Mouse (Mus musculus) forebrain, embryonic 13.5 days (tissue): ENCODE results near the gene D630003M21Rik. TPM values are rescaled to one million over a fixed set of nuclear protein-coding genes. Genes with fewer than 3 reads are reported as not detected.

Source experiments
- ATAC-seq: fragments of 200-750 bp; cut with Nextera tagmentation; 2 replicates; pipeline ENCODE4 v1.8.0; 2017
- H3K27ac ChIP-seq: fragments of 300-500 bp; sonication (generic); 2 replicates; pipeline ENCODE4 v1.5.1; 2015; ENCODE audit warnings: inconsistent platforms, mild to moderate bottlenecking, moderate library complexity
- H3K27me3 ChIP-seq: fragments of 300-500 bp; sonication (generic); 2 replicates; pipeline ENCODE4 v1.6.1; 2015; ENCODE audit warnings: mild to moderate bottlenecking, inconsistent platforms
- H3K36me3 ChIP-seq: fragments of 300-500 bp; sonication (generic); 2 replicates; pipeline ENCODE4 v1.6.1; 2015; ENCODE audit warnings: mild to moderate bottlenecking, inconsistent platforms; ENCODE audit not compliant: poor library complexity, severe bottlenecking
- H3K4me1 ChIP-seq: fragments of 300-500 bp; sonication (generic); 2 replicates; pipeline ENCODE4 v1.6.1; 2015; ENCODE audit warnings: inconsistent platforms
- H3K4me2 ChIP-seq: fragments of 300-500 bp; sonication (generic); 2 replicates; pipeline ENCODE4 v1.6.1; 2015; ENCODE audit warnings: inconsistent platforms, mild to moderate bottlenecking, moderate library complexity
- H3K4me3 ChIP-seq: fragments of 300-500 bp; sonication (generic); 2 replicates; pipeline ENCODE4 v1.5.1; 2015; ENCODE audit warnings: mild to moderate bottlenecking, inconsistent platforms
- H3K9ac ChIP-seq: fragments of 300-500 bp; sonication (generic); 2 replicates; pipeline ENCODE4 v1.6.1; 2015; ENCODE audit warnings: mild to moderate bottlenecking, inconsistent platforms
- H3K9me3 ChIP-seq: fragments of 300-500 bp; sonication (generic); replicated peaks from 2 replicates; pipeline ENCODE4 v1.6.1; 2016; ENCODE audit warnings: inconsistent platforms
- WGBS: fragments of 180-500 bp; shearing (Covaris S2); methylation state at CpG from one replicate; pipeline ENCODE4 v1.1.7; 2015; 5-methylcytosine and 5-hydroxymethylcytosine counted together
- polyA plus RNA-seq: library from polyadenylated mRNA; unstranded; fragments of >200 nt; fragmentation: Nextera tagmentation; extraction: Ambion mirVana; gene quantifications from 2 replicates; pipeline ENCODE4 v1.2.1, GENCODE M21; 2015

Gene D630003M21Rik
- polyA plus RNA-seq, 1 experiment from 2014 or later = 2.3 TPM

GRCm38 (mm10) chr2:158189451-158189850, 39.6 kb downstream of the D630003M21Rik start:
- Histone ChIP-seq H3K36me3 (no peaks in the 10 kb centered on the region), H3K27ac (no peak overlapping the region), H3K4me2 (no peak overlapping the region), H3K27me3 (peaks cover 10% of the 10 kb centered on the region; the same call in 1 of the 2 replicates), H3K9ac (no peak overlapping the region), H3K4me3 (no peak overlapping the region), H3K9me3 (no peaks in the 10 kb centered on the region), H3K4me1 (peaks cover 22% of the 10 kb centered on the region)
- no peak for ATAC-seq
- WGBS = 78% methylated on average over 11 of the region's 11 CpGs

- no peak overlapping the region for H3K4me2 ChIP-seq
- 0 out of 2 replicates have a peak, but pooled peaks have one; percentile 19 for ATAC-seq
- H3K4me3 ChIP-seq = no peak overlapping the region
- peaks cover 24% of the 10 kb centered on the region for H3K4me1 ChIP-seq
- H3K9me3 ChIP-seq = no peaks in the 10 kb centered on the region
- H3K36me3 ChIP-seq = no peaks in the 10 kb centered on the region
- peaks cover 10% of the 10 kb centered on the region; the same call in 1 of the 2 replicates for H3K27me3 ChIP-seq
- no peak overlapping the region for H3K9ac ChIP-seq
- 48% methylated on average over 11 of the region's 11 CpGs for WGBS
- H3K27ac ChIP-seq = peak overlapping the region; percentile 12; the same call in 1 of the 2 replicates
Observed at GRCm38 (mm10) chr2:158186206-158186871, 42.7 kb downstream of the D630003M21Rik start.

GRCm38 (mm10) chr2:158183266-158183665, 45.8 kb downstream of the D630003M21Rik start:
- Histone ChIP-seq H3K9me3 (no peaks in the 10 kb centered on the region), H3K4me1 (peaks cover 47% of the 10 kb centered on the region), H3K9ac (no peak overlapping the region), H3K27me3 (no peaks in the 10 kb centered on the region), H3K4me2 (no peak overlapping the region), H3K4me3 (no peak overlapping the region), H3K27ac (no peak overlapping the region), H3K36me3 (no peaks in the 10 kb centered on the region)
- 92% methylated on average over 8 of the region's 8 CpGs for WGBS
- ATAC-seq = no peak

GRCm38 (mm10) chr2:158181932-158182331, 47.1 kb downstream of the D630003M21Rik start:
- Histone ChIP-seq H3K27ac (peak overlapping the region; percentile 74), H3K4me2 (peak overlapping the region; percentile 6; the same call in 1 of the 2 replicates), H3K4me1 (peaks cover 58% of the 10 kb centered on the region), H3K36me3 (no peaks in the 10 kb centered on the region), H3K4me3 (no peak overlapping the region), H3K9ac (no peak overlapping the region), H3K27me3 (no peaks in the 10 kb centered on the region), H3K9me3 (no peaks in the 10 kb centered on the region)
- 44% methylated on average over 6 of the region's 6 CpGs for WGBS
- ATAC-seq = peak; percentile 34; the same call in 1 of the 2 replicates

- H3K27me3 ChIP-seq = no peaks in the 10 kb centered on the region
- H3K4me1 ChIP-seq = peaks cover 51% of the 10 kb centered on the region
- no peaks in the 10 kb centered on the region for H3K36me3 ChIP-seq
- no peak overlapping the region for H3K27ac ChIP-seq
- no peak overlapping the region for H3K4me2 ChIP-seq
- no peak for ATAC-seq
- 43% methylated on average over 9 of the region's 9 CpGs for WGBS
- no peak overlapping the region for H3K4me3 ChIP-seq
- no peaks in the 10 kb centered on the region for H3K9me3 ChIP-seq
- no peak overlapping the region for H3K9ac ChIP-seq
Observed at GRCm38 (mm10) chr2:158180797-158181196, 48.2 kb downstream of the D630003M21Rik start.

GRCm38 (mm10) chr2:158179370-158180111, 49.5 kb downstream of the D630003M21Rik start:
- Histone ChIP-seq H3K4me2 (peak overlapping the region; percentile 45), H3K36me3 (no peaks in the 10 kb centered on the region), H3K9me3 (no peaks in the 10 kb centered on the region), H3K9ac (peak overlapping the region; percentile 2; the same call in 1 of the 2 replicates), H3K4me3 (peak overlapping the region; percentile 15), H3K4me1 (peaks cover 51% of the 10 kb centered on the region), H3K27ac (peak overlapping the region; percentile 0; the same call in 1 of the 2 replicates), H3K27me3 (peaks cover 4% of the 10 kb centered on the region; the same call in 1 of the 2 replicates)
- peak; percentile 26; the same call in 1 of the 2 replicates for ATAC-seq
- 14% methylated on average over 18 of the region's 18 CpGs for WGBS

GRCm38 (mm10) chr2:158178696-158179369, 50.2 kb downstream of the D630003M21Rik start:
- peaks cover 51% of the 10 kb centered on the region for H3K4me1 ChIP-seq
- WGBS = 17% methylated on average over 17 of the region's 19 CpGs
- H3K27ac ChIP-seq = no peak overlapping the region
- H3K27me3 ChIP-seq = peaks cover 4% of the 10 kb centered on the region; the same call in 1 of the 2 replicates
- H3K9me3 ChIP-seq = no peaks in the 10 kb centered on the region
- H3K36me3 ChIP-seq = no peaks in the 10 kb centered on the region
- 0 out of 2 replicates have a peak overlapping the region, but pooled peaks have one; percentile 2 for H3K9ac ChIP-seq
- H3K4me2 ChIP-seq = peak overlapping the region; percentile 45
- peak overlapping the region; percentile 15 for H3K4me3 ChIP-seq
- ATAC-seq = peak; percentile 46; the same call in 1 of the 2 replicates

- H3K27ac ChIP-seq = peak overlapping the region; percentile 0; the same call in 1 of the 2 replicates
- no peak overlapping the region for H3K4me2 ChIP-seq
- H3K4me1 ChIP-seq = peaks cover 51% of the 10 kb centered on the region
- H3K36me3 ChIP-seq = no peaks in the 10 kb centered on the region
- H3K9me3 ChIP-seq = no peaks in the 10 kb centered on the region
- H3K9ac ChIP-seq = no peak overlapping the region
- H3K4me3 ChIP-seq = no peak overlapping the region
- WGBS = 71% methylated on average over 4 of the region's 4 CpGs
- H3K27me3 ChIP-seq = peaks cover 4% of the 10 kb centered on the region; the same call in 1 of the 2 replicates
- no peak for ATAC-seq
Observed at GRCm38 (mm10) chr2:158178139-158178538, 50.9 kb downstream of the D630003M21Rik start.

- H3K9ac ChIP-seq = no peak overlapping the region
- H3K27ac ChIP-seq = peak overlapping the region; percentile 0; the same call in 1 of the 2 replicates
- peaks cover 4% of the 10 kb centered on the region; the same call in 1 of the 2 replicates for H3K27me3 ChIP-seq
- peak; percentile 69 for ATAC-seq
- H3K4me3 ChIP-seq = no peak overlapping the region
- no peaks in the 10 kb centered on the region for H3K9me3 ChIP-seq
- H3K4me2 ChIP-seq = peak overlapping the region; percentile 3; the same call in 1 of the 2 replicates
- 12% methylated on average over 3 of the region's 3 CpGs for WGBS
- no peaks in the 10 kb centered on the region for H3K36me3 ChIP-seq
- H3K4me1 ChIP-seq = peaks cover 51% of the 10 kb centered on the region
Observed at GRCm38 (mm10) chr2:158177574-158177973, 51.4 kb downstream of the D630003M21Rik start.

GRCm38 (mm10) chr2:158176763-158177162, 52.3 kb downstream of the D630003M21Rik start:
- Histone ChIP-seq H3K27ac (no peak overlapping the region), H3K4me2 (no peak overlapping the region), H3K36me3 (no peaks in the 10 kb centered on the region), H3K4me3 (no peak overlapping the region), H3K4me1 (peaks cover 43% of the 10 kb centered on the region), H3K27me3 (peaks cover 4% of the 10 kb centered on the region; the same call in 1 of the 2 replicates), H3K9ac (no peak overlapping the region), H3K9me3 (no peaks in the 10 kb centered on the region)
- WGBS = 94% methylated on average over 9 of the region's 9 CpGs
- no peak for ATAC-seq

GRCm38 (mm10) chr2:158175433-158175832, 53.6 kb downstream of the D630003M21Rik start:
- no peak for ATAC-seq
- Histone ChIP-seq H3K4me2 (no peak overlapping the region), H3K4me3 (no peak overlapping the region), H3K27me3 (peaks cover 4% of the 10 kb centered on the region; the same call in 1 of the 2 replicates), H3K27ac (no peak overlapping the region), H3K36me3 (no peaks in the 10 kb centered on the region), H3K9me3 (no peaks in the 10 kb centered on the region), H3K4me1 (peaks cover 38% of the 10 kb centered on the region), H3K9ac (no peak overlapping the region)
- 85% methylated on average over 3 of the region's 3 CpGs for WGBS
